Mouse (Mus musculus) intestine, embryonic 16.5 days (tissue): Measurements from ENCODE around the gene Mylk. TPM values are rescaled to one million over a fixed set of nuclear protein-coding genes. Genes with fewer than 3 reads are reported as not detected.

Experiments used
- ATAC-seq: fragments of 200-750 bp; cut with Nextera tagmentation; 2 replicates; pipeline ENCODE4 v1.8.0; 2017; ENCODE audit warnings: moderate TSS enrichment, moderate library complexity
- H3K27ac ChIP-seq: fragments of 300-500 bp; sonication (generic); 2 replicates; pipeline ENCODE4 v1.5.1; 2014; ENCODE audit warnings: mild to moderate bottlenecking, low read length
- H3K27me3 ChIP-seq: fragments of 300-500 bp; sonication (generic); replicated peaks from 2 replicates; pipeline ENCODE4 v1.6.1; 2014; ENCODE audit warnings: low read length, control low read depth, mixed read lengths; ENCODE audit not compliant: control insufficient read depth, insufficient read depth
- H3K36me3 ChIP-seq: fragments of 300-500 bp; sonication (generic); 2 replicates; pipeline ENCODE4 v1.6.1; 2014; ENCODE audit warnings: low read length, control low read depth; ENCODE audit not compliant: control insufficient read depth, insufficient read depth
- H3K4me1 ChIP-seq: fragments of 300-500 bp; sonication (generic); 2 replicates; pipeline ENCODE4 v1.6.1; 2014; ENCODE audit warnings: low read length, control low read depth, mixed read lengths; ENCODE audit not compliant: control insufficient read depth, insufficient read depth
- H3K4me2 ChIP-seq: fragments of 300-500 bp; sonication (generic); 2 replicates; pipeline ENCODE4 v1.6.1; 2014; ENCODE audit warnings: low read depth, low read length, control low read depth
- H3K4me3 ChIP-seq: fragments of 300-500 bp; sonication (generic); 2 replicates; pipeline ENCODE4 v1.5.1; 2014; ENCODE audit warnings: mild to moderate bottlenecking, low read length
- H3K9ac ChIP-seq: fragments of 300-500 bp; sonication (generic); 2 replicates; pipeline ENCODE4 v1.6.1; 2014; ENCODE audit warnings: low read depth, low read length
- H3K9me3 ChIP-seq: fragments of 300-500 bp; sonication (generic); 2 replicates; pipeline ENCODE4 v1.6.1; 2016; ENCODE audit warnings: low read length, control low read depth; ENCODE audit not compliant: control insufficient read depth
- WGBS: fragments of 180-500 bp; shearing (Covaris S2); extraction: QIAGEN DNeasy Blood & Tissue Kit; methylation state at CpG from one replicate; pipeline ENCODE4 v1.1.7; 2014; 5-methylcytosine and 5-hydroxymethylcytosine counted together
- polyA plus RNA-seq: library from polyadenylated mRNA; unstranded; fragments of >200 nt; fragmentation: Nextera tagmentation; extraction: Ambion mirVana; gene quantifications from 2 replicates; pipeline ENCODE4 v1.2.1, GENCODE M21; 2015

Mylk gene
- polyA plus RNA-seq, 1 experiment from 2014 or later, result 397 TPM

DNA sequence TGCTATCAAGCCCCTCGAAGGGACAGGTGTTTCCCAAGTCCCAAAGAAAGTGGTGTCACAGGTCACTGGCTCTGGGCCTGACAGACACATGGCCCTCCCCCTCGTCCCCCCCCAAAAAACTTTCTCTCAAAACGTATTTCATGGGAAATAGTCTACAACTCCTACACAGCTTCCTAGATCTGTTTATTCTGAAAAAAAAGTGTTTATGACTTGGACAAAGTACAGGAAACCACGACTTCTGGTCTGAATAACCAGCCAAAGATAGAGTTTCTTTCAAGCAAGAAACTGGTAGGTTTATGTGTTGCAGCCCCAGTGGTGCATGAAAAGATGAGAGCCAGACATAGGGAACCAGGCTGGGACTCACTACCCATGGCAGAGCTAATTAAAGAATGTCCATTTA is 218.0 kb downstream of the Mylk start:
- no peak overlapping the region for H3K4me2 ChIP-seq
- peak overlapping the region; percentile 49 for H3K27ac ChIP-seq
- no peak for ATAC-seq
- peaks cover 8% of the 10 kb centered on the region; the same call in 1 of the 2 replicates for H3K36me3 ChIP-seq
- 39% methylated on average over 4 of the region's 4 CpGs for WGBS
- no peaks in the 10 kb centered on the region for H3K27me3 ChIP-seq
- no peak overlapping the region for H3K4me3 ChIP-seq
- peaks cover 53% of the 10 kb centered on the region for H3K4me1 ChIP-seq
- H3K9me3 ChIP-seq, result no peaks in the 10 kb centered on the region
- no peak overlapping the region for H3K9ac ChIP-seq

DNA sequence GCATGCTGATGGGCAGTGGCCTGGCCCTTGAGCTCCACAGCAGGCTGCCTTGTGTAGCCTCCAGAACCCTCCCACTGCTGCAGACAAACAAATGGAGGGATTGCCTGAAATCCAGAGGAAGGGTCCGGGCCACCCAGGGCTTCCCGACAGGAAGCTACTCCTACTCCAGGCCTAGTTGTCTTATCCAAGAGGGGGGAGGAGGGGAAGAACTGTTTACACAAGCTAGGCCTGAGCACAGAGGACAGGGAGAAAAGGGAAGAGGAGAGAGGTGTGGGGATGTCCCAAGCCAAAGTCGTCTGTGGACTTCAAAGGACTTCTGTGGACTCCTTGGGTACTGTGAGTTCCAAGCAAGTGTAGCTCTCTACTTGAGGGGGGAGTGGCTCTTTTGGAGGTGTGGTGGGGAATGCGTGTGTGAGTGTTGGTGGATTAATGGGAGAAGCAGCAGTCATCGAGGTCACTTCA is 221.6 kb downstream of the Mylk start:
- Histone ChIP-seq H3K4me3 (no peak overlapping the region), H3K27ac (peak overlapping the region; percentile 52), H3K36me3 (0 out of 2 replicates have a peak, but pooled peaks cover 4% of the 10 kb centered on the region), H3K4me1 (peaks cover 26% of the 10 kb centered on the region), H3K4me2 (no peak overlapping the region), H3K27me3 (no peaks in the 10 kb centered on the region), H3K9ac (no peak overlapping the region), H3K9me3 (no peaks in the 10 kb centered on the region)
- 48% methylated on average over 5 of the region's 5 CpGs for WGBS
- ATAC-seq, result peak; percentile 35

DNA sequence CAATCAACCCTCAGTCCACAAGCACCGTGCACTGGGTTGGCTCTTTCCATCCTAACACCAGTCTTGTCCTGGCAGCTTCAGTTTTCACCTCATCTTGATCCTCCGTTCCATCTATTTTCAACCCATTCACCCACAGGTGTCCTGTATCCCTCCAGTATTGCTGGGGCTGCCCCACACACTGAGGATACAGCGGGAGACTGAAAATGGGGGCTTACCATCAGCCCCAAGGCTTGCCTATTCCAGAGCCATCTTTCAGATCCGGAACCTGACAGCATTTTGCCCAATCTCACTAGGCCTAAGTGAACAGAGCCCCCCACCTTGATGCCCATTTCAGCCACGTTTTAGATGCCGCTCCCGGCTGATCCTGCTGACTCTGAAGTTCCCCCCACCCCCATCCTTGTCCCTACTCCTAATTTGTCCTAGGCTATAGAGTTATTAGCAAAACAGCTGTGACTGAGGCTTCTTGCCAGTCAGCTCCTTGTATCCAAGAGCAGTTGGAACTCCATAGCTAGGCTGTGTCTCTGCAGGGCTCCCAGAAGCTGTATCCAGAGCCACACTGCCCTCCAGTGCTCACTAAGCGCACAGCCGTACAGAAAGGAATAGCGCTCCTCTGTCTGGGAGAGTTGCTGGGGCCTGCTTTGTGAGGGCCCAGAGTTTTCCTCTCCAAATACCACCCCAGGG is 222.2 kb downstream of the Mylk start:
- no peaks in the 10 kb centered on the region for H3K9me3 ChIP-seq
- H3K27me3 ChIP-seq, result no peaks in the 10 kb centered on the region
- H3K9ac ChIP-seq, result peak overlapping the region; percentile 25; the same call in 1 of the 2 replicates
- peaks cover 26% of the 10 kb centered on the region for H3K4me1 ChIP-seq
- 0 out of 2 replicates have a peak, but pooled peaks cover 4% of the 10 kb centered on the region for H3K36me3 ChIP-seq
- peak overlapping the region; percentile 52 for H3K27ac ChIP-seq
- H3K4me2 ChIP-seq, result no peak overlapping the region
- no peak overlapping the region for H3K4me3 ChIP-seq
- peak; percentile 89 for ATAC-seq
- WGBS, result 49% methylated on average over 10 of the region's 10 CpGs

DNA sequence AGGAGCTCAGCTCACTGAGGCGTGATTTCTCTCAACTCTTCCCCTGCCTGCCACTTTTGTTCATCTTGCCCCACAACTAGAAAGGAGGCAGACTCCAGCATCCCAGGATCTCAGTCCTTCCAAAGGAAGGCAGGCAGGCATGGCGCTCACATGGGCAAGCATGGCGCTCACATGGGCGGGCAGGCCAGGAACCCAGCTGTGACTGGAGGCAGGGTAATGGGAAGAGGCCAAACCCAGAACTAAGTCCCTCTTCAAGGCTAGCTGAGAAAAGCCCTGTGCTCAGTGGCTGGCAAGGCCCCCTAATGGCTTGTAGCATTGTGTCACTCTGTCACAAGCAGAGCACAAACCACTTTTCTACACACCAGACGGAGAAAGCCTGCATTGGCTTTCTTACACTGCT is 223.2 kb downstream of the Mylk start:
- Histone ChIP-seq H3K27me3 (no peaks in the 10 kb centered on the region), H3K4me2 (no peak overlapping the region), H3K36me3 (0 out of 2 replicates have a peak, but pooled peaks cover 4% of the 10 kb centered on the region), H3K27ac (no peak overlapping the region), H3K9ac (no peak overlapping the region), H3K9me3 (no peaks in the 10 kb centered on the region), H3K4me1 (peaks cover 23% of the 10 kb centered on the region), H3K4me3 (no peak overlapping the region)
- ATAC-seq, result no peak
- WGBS, result 91% methylated on average over 5 of the region's 5 CpGs

DNA sequence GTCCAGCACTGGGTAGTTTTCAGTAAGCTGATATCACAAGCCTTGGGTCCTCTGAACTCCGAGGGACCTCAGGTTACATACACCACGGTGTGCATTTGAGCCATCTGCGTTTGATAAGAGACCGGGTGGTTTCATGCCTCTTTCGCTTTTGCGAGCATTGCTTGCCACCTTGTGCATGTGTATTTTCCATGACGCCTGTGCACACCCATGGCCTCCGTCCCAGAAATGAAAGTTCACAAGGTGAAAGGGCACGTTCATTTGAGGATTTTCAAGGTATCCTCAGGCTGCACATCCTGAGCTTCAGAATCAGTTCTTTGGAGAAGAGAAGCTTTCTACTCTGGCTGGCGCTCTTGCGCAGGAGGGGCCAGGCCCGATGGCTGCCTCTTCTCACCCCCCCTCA is 227.5 kb downstream of the Mylk start:
- H3K4me1 ChIP-seq, result 0 out of 2 replicates have a peak, but pooled peaks cover 5% of the 10 kb centered on the region
- 0 out of 2 replicates have a peak overlapping the region, but pooled peaks have one; percentile 21 for H3K27ac ChIP-seq
- no peaks in the 10 kb centered on the region for H3K27me3 ChIP-seq
- H3K36me3 ChIP-seq, result no peaks in the 10 kb centered on the region; the same call in 1 of the 2 replicates
- H3K4me3 ChIP-seq, result no peak overlapping the region
- 71% methylated on average over 12 of the region's 12 CpGs for WGBS
- ATAC-seq, result no peak
- no peaks in the 10 kb centered on the region for H3K9me3 ChIP-seq
- H3K4me2 ChIP-seq, result no peak overlapping the region
- H3K9ac ChIP-seq, result no peak overlapping the region

DNA sequence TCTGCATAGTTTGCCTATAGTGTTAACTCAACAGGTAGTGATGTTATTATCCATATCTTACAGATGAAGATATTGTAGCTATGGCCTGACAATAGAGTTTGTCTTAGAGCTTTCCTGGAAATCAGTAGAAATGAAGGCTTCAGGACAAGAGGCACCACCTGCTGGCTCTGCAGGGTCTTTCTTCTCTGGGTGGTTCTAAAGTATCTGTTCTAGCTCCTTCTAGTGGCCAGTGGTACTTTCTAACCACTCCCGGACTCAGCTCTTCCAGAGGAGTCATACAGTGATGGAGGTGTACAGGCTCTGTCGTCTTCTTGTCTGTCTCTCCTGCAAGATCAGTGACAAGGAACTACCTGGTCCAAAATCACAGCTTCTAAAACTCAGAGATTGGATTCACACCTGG is 230.5 kb downstream of the Mylk start:
- Histone ChIP-seq H3K36me3 (no peaks in the 10 kb centered on the region; the same call in 1 of the 2 replicates), H3K9me3 (no peaks in the 10 kb centered on the region), H3K4me1 (0 out of 2 replicates have a peak, but pooled peaks cover 5% of the 10 kb centered on the region), H3K9ac (no peak overlapping the region), H3K4me2 (no peak overlapping the region), H3K4me3 (no peak overlapping the region), H3K27ac (no peak overlapping the region), H3K27me3 (no peaks in the 10 kb centered on the region)
- ATAC-seq, result no peak
- WGBS, result 43% methylated on average over 2 of the region's 2 CpGs

DNA sequence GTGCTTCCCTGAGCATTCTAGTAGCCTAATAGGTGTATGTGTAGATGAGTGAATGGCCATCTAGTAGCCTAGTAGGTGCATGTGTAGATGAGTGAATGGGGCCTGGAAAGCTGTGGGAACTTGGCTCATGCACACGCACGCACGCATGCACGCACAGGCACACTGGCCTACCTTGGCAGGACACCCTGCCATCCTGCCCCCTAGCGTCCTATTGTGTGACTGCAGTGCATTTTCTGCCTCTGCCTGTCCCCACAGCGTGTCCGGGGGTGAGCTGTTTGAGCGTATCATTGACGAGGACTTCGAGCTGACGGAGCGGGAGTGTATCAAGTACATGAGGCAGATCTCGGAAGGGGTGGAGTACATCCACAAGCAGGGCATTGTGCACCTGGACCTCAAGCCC is 231.6 kb downstream of the Mylk start:
- 81% methylated on average over 13 of the region's 13 CpGs for WGBS
- H3K9ac ChIP-seq, result no peak overlapping the region
- no peak overlapping the region for H3K4me3 ChIP-seq
- H3K27me3 ChIP-seq, result no peaks in the 10 kb centered on the region
- no peaks in the 10 kb centered on the region; the same call in 1 of the 2 replicates for H3K36me3 ChIP-seq
- H3K4me1 ChIP-seq, result 0 out of 2 replicates have a peak, but pooled peaks cover 5% of the 10 kb centered on the region
- no peak overlapping the region for H3K27ac ChIP-seq
- no peak for ATAC-seq
- H3K4me2 ChIP-seq, result no peak overlapping the region
- H3K9me3 ChIP-seq, result no peaks in the 10 kb centered on the region

DNA sequence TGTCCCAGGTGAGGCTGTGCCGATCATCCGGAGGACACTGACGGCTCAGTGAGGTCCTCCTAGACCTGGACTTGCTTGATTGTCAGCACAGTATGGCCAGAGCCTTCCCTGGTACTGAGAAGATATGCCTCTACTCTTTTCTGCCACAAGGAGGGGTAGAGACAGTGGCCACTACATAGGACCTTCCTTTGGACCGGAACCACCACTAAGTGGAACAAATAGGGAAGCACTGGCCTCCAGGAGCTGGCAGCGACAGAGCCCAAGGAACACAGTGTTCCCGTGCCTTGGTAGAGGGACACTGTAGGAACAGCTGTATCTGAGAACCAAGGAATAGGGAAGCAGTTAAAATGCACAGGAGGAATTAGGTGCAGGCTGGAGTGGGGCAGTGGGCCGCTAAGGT is 233.0 kb downstream of the Mylk start:
- Histone ChIP-seq H3K9ac (no peak overlapping the region), H3K4me3 (no peak overlapping the region), H3K9me3 (no peaks in the 10 kb centered on the region), H3K27me3 (no peaks in the 10 kb centered on the region), H3K4me1 (no peaks in the 10 kb centered on the region), H3K27ac (no peak overlapping the region), H3K4me2 (no peak overlapping the region), H3K36me3 (no peaks in the 10 kb centered on the region; the same call in 1 of the 2 replicates)
- WGBS, result 89% methylated on average over 7 of the region's 7 CpGs
- ATAC-seq, result no peak

DNA sequence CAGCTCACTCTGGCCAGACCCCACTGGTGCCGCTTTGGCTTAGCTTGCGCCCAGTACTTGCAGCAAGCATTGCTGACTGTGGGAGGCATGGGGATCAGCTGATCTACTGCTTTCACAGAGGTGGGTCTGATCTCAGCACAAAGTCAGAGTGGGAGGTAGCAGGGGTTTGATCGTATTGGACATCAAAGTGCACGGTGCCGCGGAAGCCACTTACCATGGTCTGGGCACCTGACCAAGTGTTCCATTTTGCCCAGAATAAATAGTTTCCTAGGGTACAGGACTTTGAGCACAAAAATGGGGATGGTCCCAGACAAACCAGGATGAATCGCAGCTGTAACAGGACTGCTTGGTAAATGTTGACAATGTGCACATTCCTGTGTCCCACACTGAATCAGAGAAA is 236.0 kb downstream of the Mylk start:
- peaks cover 15% of the 10 kb centered on the region for H3K4me1 ChIP-seq
- H3K9me3 ChIP-seq, result no peaks in the 10 kb centered on the region
- no peak for ATAC-seq
- H3K4me2 ChIP-seq, result no peak overlapping the region
- no peak overlapping the region for H3K27ac ChIP-seq
- no peak overlapping the region for H3K4me3 ChIP-seq
- H3K36me3 ChIP-seq, result no peaks in the 10 kb centered on the region
- WGBS, result 74% methylated on average over 7 of the region's 7 CpGs
- no peak overlapping the region for H3K9ac ChIP-seq
- H3K27me3 ChIP-seq, result no peaks in the 10 kb centered on the region
